Mouse (Mus musculus) olfactory bulb, adult 2 months (tissue): Measurements from ENCODE around the gene Naa25.

Source experiments
- CTCF ChIP-seq: fragments of 200-500 bp; IDR thresholded peaks from 2 replicates; pipeline ENCODE4 v1.5.1; 2012; ENCODE audit warnings: low read depth, mild to moderate bottlenecking, low read length, moderate library complexity; ENCODE audit not compliant: insufficient read depth
- POLR2A ChIP-seq: fragments of 200-500 bp; IDR thresholded peaks from 2 replicates; pipeline ENCODE4 v1.6.1; 2012; ENCODE audit warnings: mild to moderate bottlenecking, low read depth, low read length, moderate library complexity; ENCODE audit not compliant: insufficient read depth

DNA sequence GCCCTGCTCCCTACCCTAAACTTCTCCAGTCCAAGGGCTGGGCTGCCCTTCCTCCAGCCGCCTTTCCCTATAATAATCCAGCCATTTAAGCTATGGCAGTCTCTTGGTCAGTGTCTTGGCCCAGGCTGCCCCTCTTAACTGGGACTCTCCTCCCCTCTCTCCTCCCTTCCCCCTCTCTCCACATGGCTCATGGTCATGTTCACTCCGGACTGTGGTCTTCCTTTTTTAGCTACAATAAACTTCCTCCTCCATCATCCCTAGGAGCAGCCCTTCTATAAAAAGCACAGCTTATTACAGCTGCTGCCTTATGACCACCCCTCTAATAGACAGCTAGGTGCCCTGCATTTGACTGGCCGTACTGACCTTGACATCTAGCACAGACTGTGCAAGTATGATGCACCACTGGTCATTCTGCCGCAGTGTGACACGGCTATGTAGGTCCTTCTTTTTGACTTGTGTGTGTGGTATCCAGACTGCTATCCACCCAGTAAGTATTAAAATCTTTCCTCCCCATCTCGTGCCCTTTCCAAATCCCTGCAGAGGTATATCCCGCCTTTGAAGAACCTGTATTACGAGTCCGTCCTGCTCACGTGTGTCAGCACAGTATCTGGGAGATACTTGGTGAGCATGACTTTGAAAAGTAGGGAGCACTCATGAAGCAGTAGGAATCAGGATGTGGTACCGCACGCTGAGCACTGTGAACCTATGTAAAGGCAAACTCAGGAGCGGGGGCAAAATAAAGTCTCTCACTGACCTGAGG, 56.2 kb downstream of the Naa25 start:
- TF ChIP-seq POLR2A (no peak), CTCF (no peak)
